Mouse (Mus musculus) kidney, embryonic 16.5 days (tissue): ENCODE results near the gene Chrna10. TPM values are rescaled to one million over a fixed set of nuclear protein-coding genes. Genes with fewer than 3 reads are reported as not detected.

Source experiments
- ATAC-seq: fragments of 200-750 bp; cut with Nextera tagmentation; 2 replicates; pipeline ENCODE4 v1.8.0; 2017; ENCODE audit warnings: moderate TSS enrichment; ENCODE audit not compliant: low FRiP score, low TSS enrichment
- H3K27ac ChIP-seq: fragments of 300-500 bp; sonication (generic); 2 replicates; pipeline ENCODE4 v1.5.1; 2014; ENCODE audit warnings: low read length
- H3K27me3 ChIP-seq: fragments of 300-500 bp; sonication (generic); 2 replicates; pipeline ENCODE4 v1.6.1; 2014; ENCODE audit warnings: low read length, control low read depth, mixed read lengths; ENCODE audit not compliant: insufficient read depth
- H3K36me3 ChIP-seq: fragments of 300-500 bp; sonication (generic); 2 replicates; pipeline ENCODE4 v1.6.1; 2014; ENCODE audit warnings: low read length, control low read depth, mixed read lengths; ENCODE audit not compliant: insufficient read depth
- H3K4me1 ChIP-seq: fragments of 300-500 bp; sonication (generic); 2 replicates; pipeline ENCODE4 v1.6.1; 2014; ENCODE audit warnings: low read length, control low read depth, mixed read lengths; ENCODE audit not compliant: insufficient read depth
- H3K4me2 ChIP-seq: fragments of 300-500 bp; sonication (generic); replicated peaks from 2 replicates; pipeline ENCODE4 v1.6.1; 2014; ENCODE audit warnings: low read depth, low read length
- H3K4me3 ChIP-seq: fragments of 300-500 bp; sonication (generic); 2 replicates; pipeline ENCODE4 v1.5.1; 2014; ENCODE audit warnings: mild to moderate bottlenecking, low read length
- H3K9ac ChIP-seq: fragments of 300-500 bp; sonication (generic); replicated peaks from 2 replicates; pipeline ENCODE4 v1.6.1; 2014; ENCODE audit warnings: low read length
- H3K9me3 ChIP-seq: fragments of 300-500 bp; sonication (generic); 2 replicates; pipeline ENCODE4 v1.6.1; 2016; ENCODE audit warnings: low read length, control low read depth
- WGBS: fragments of 180-500 bp; shearing (Covaris S2); extraction: QIAGEN DNeasy Blood & Tissue Kit; methylation state at CpG from one replicate; pipeline ENCODE4 v1.1.7; 2014; 5-methylcytosine and 5-hydroxymethylcytosine counted together
- polyA plus RNA-seq: library from polyadenylated mRNA; unstranded; fragments of >200 nt; fragmentation: Nextera tagmentation; extraction: Ambion mirVana; gene quantifications from 2 replicates; pipeline ENCODE4 v1.2.1, GENCODE M21; 2015

Gene Chrna10
- polyA plus RNA-seq, 1 experiment from 2014 or later: not detected

GRCm38 (mm10) chr7:102087336-102087735 is 29.3 kb downstream of the Chrna10 start:
- Histone ChIP-seq H3K4me3 (no peak overlapping the region), H3K9ac (no peak overlapping the region), H3K27ac (no peak overlapping the region), H3K4me2 (no peak overlapping the region), H3K4me1 (no peaks in the 10 kb centered on the region), H3K27me3 (no peaks in the 10 kb centered on the region), H3K9me3 (no peaks in the 10 kb centered on the region), H3K36me3 (peaks cover 28% of the 10 kb centered on the region)
- ATAC-seq: no peak
- 86% methylated on average over 4 of the region's 4 CpGs for WGBS

GRCm38 (mm10) chr7:102084041-102084696 is 32.5 kb downstream of the Chrna10 start:
- ATAC-seq: no peak
- peaks cover 52% of the 10 kb centered on the region for H3K36me3 ChIP-seq

DNA sequence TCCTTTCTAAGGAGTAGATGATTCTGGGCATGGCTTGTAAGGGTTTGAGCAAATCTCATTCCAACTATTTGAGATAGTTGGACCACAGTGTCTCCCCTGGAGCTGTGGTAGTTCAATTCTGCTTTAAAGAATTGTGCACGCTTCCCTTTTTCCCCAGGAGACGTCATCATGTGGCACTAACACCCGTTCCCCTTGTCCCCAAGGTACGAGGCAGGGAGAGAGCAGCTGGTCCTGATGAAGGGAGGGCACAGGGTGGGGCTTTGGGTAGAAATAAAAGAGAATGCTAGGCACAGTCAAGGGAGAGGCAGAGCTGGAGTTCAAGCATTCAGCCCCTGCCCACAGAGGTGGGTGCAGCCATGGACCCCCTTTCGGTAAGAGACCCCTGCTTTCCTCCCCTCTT is 33.8 kb downstream of the Chrna10 start, which contains the start of gene Trpc2:
Gene Trpc2 (plus strand): TSS at position 301 of the 400 bp plus-strand sequence.
- Histone ChIP-seq H3K4me1 (no peaks in the 10 kb centered on the region), H3K36me3 (peaks cover 53% of the 10 kb centered on the region), H3K27ac (no peak within 1 kb of the TSS), H3K4me2 (no peak within 1 kb of the TSS), H3K9me3 (no peaks in the 10 kb centered on the region), H3K9ac (no peak within 1 kb of the TSS), H3K27me3 (no peaks in the 10 kb centered on the region), H3K4me3 (no peak within 1 kb of the TSS)
- no peak for ATAC-seq
- WGBS: 90% methylated on average over 5 of the region's 5 CpGs

More at GRCm38 (mm10) chr7:102084041-102084696, 32.5 kb downstream of the Chrna10 start:
- Histone ChIP-seq H3K27me3 (no peaks in the 10 kb centered on the region), H3K4me2 (no peak overlapping the region), H3K9ac (no peak overlapping the region), H3K9me3 (no peaks in the 10 kb centered on the region), H3K4me1 (no peaks in the 10 kb centered on the region), H3K27ac (no peak overlapping the region), H3K4me3 (no peak overlapping the region)
- 88% methylated on average over 26 of the region's 26 CpGs for WGBS

DNA sequence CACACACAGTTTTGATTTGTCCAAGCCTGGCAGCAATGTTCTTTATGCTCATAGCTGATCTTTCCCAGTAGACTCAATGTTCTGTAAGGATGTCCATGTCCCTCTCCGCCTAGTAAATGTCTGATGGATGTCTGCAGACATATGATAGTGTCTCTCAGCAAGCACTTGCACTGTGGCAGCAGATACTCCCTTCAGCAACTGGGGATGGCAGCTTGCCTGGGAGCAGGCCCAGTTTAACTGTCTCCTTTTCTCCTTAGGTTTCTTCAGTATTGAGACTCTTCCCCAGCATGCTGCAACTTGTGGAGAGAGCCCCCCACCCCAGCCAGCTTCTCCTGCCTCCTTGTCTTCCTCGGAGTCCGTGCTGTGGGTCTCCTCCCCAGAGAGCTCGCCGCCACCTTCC is 34.8 kb downstream of the Chrna10 start:
- ATAC-seq: no peak
- Histone ChIP-seq H3K27me3 (no peaks in the 10 kb centered on the region), H3K27ac (no peak overlapping the region), H3K36me3 (peaks cover 63% of the 10 kb centered on the region), H3K4me2 (no peak overlapping the region), H3K4me1 (no peaks in the 10 kb centered on the region), H3K4me3 (no peak overlapping the region), H3K9me3 (no peaks in the 10 kb centered on the region), H3K9ac (no peak overlapping the region)
- WGBS: 95% methylated on average over 5 of the region's 5 CpGs

DNA sequence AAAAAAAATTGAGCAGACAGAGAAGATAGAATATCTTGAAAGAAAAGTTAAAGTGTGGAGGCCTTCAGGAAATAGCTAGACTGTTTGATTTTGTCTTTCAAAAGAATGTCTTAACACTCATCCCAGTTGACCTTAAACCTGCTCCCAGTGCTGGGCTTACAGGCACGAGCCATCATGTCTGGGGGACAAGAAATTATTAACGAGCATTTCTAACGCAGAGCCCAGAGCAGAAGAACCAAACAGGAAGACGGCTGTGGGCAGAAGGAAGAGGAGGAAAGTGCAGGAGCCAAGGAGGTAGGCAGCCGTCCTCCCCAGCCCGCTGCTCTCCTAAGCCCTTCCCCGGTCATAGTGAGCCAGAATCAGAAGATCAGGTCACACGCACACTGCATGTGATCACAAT is 36.3 kb downstream of the Chrna10 start:
- H3K9ac ChIP-seq: no peak overlapping the region
- WGBS: 85% methylated on average over 8 of the region's 8 CpGs
- H3K4me2 ChIP-seq: no peak overlapping the region
- H3K27me3 ChIP-seq: no peaks in the 10 kb centered on the region
- no peak overlapping the region for H3K4me3 ChIP-seq
- H3K9me3 ChIP-seq: no peaks in the 10 kb centered on the region
- H3K27ac ChIP-seq: no peak overlapping the region
- H3K36me3 ChIP-seq: peaks cover 72% of the 10 kb centered on the region
- no peak for ATAC-seq
- no peaks in the 10 kb centered on the region for H3K4me1 ChIP-seq

GRCm38 (mm10) chr7:102078517-102078916 is 38.1 kb downstream of the Chrna10 start:
- ATAC-seq: no peak

DNA sequence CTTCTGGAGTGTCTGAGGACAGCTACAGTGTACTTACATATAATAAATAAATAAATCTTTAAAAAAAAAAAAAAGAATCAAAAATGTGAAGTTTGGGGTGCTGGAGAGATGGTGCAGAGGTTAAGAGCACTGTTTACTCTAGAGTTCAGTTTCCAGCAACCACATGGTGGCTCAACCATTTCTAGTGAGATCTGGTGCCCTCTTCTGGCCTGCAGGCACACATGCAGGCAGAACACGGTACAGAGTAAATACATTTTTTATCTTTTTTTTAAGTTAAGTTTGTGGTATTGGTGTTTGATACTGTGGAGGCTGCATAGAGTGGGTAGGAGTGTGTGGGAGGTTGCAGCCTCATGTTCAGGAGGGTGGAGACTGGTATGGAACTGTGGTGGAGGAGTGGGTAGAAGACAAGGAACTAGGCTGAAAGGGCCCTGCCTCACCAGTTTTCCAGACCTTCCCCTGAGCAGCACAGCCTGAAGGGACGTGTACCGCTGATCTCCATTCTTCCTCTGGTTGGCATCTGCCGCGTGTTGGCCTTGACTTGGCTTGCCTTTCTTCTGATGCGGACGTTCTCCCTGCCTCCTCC is 39.8 kb downstream of the Chrna10 start:
- Histone ChIP-seq H3K36me3 (peaks cover 68% of the 10 kb centered on the region), H3K4me2 (no peak overlapping the region), H3K27me3 (no peaks in the 10 kb centered on the region), H3K4me1 (no peaks in the 10 kb centered on the region), H3K27ac (no peak overlapping the region), H3K9ac (no peak overlapping the region), H3K9me3 (no peaks in the 10 kb centered on the region), H3K4me3 (no peak overlapping the region)
- 84% methylated on average over 7 of the region's 7 CpGs for WGBS
- ATAC-seq: 0 out of 2 replicates have a peak, but pooled peaks have one; percentile 35

More at GRCm38 (mm10) chr7:102078517-102078916, 38.1 kb downstream of the Chrna10 start:
- Histone ChIP-seq H3K27me3 (no peaks in the 10 kb centered on the region), H3K4me3 (no peak overlapping the region), H3K36me3 (peaks cover 75% of the 10 kb centered on the region), H3K4me1 (no peaks in the 10 kb centered on the region), H3K4me2 (no peak overlapping the region), H3K9me3 (no peaks in the 10 kb centered on the region), H3K27ac (no peak overlapping the region), H3K9ac (no peak overlapping the region)
- 76% methylated on average over 7 of the region's 7 CpGs for WGBS

GRCm38 (mm10) chr7:102066363-102066762 is 50.3 kb downstream of the Chrna10 start:
- peak overlapping the region; percentile 76 for H3K4me3 ChIP-seq
- WGBS: 66% methylated on average over 6 of the region's 6 CpGs
- peak overlapping the region; percentile 78 for H3K9ac ChIP-seq
- peaks cover 23% of the 10 kb centered on the region for H3K4me1 ChIP-seq
- H3K36me3 ChIP-seq: peaks cover 5% of the 10 kb centered on the region; the same call in 1 of the 2 replicates
- peak overlapping the region; percentile 64 for H3K4me2 ChIP-seq
- H3K27ac ChIP-seq: no peak overlapping the region
- H3K27me3 ChIP-seq: no peaks in the 10 kb centered on the region
- H3K9me3 ChIP-seq: no peaks in the 10 kb centered on the region
- no peak for ATAC-seq

GRCm38 (mm10) chr7:102065046-102065891 is 51.4 kb downstream of the Chrna10 start, which contains the start of the genes Rnf121, Xndc1 and Xntrpc:
Gene Rnf121 (minus strand): TSS chr7:102065469.
Gene Xndc1 (plus strand): TSS chr7:102065511.
Gene Xntrpc (plus strand): TSS chr7:102065713.
- Histone ChIP-seq H3K27ac (peak within 1 kb of the TSS; percentile 91), H3K4me3 (peak within 1 kb of the TSS; percentile 76), H3K4me1 (peaks cover 23% of the 10 kb centered on the region), H3K36me3 (peaks cover 5% of the 10 kb centered on the region; the same call in 1 of the 2 replicates), H3K27me3 (no peaks in the 10 kb centered on the region), H3K9ac (peak within 1 kb of the TSS; percentile 78), H3K4me2 (peak within 1 kb of the TSS; percentile 67), H3K9me3 (no peaks in the 10 kb centered on the region)
- peak; percentile 98 for ATAC-seq
- under 1% methylated on average over 56 of the region's 56 CpGs for WGBS
